Mouse (Mus musculus) hindbrain, embryonic 11.5 days (tissue): Measurements from ENCODE around the gene Zfp148. TPM values are rescaled to one million over a fixed set of nuclear protein-coding genes. Genes with fewer than 3 reads are reported as not detected.

ENCODE experiments used
- ATAC-seq: fragments of 200-750 bp; cut with Nextera tagmentation; 2 replicates; pipeline ENCODE4 v1.8.0; 2017; ENCODE audit warnings: mild to moderate bottlenecking, moderate TSS enrichment, moderate library complexity; ENCODE audit not compliant: low FRiP score
- DNase-seq: peaks from one replicate; pipeline ENCODE4 v3.0.0-alpha.2; 2015; ENCODE audit warnings: low spot score
- H3K27ac ChIP-seq: fragments of 300-500 bp; sonication (generic); 2 replicates; pipeline ENCODE4 v1.5.1; 2014; ENCODE audit warnings: mild to moderate bottlenecking, low read depth, low read length
- H3K27me3 ChIP-seq: fragments of 300-500 bp; sonication (generic); 2 replicates; pipeline ENCODE4 v1.6.1; 2014; ENCODE audit warnings: mild to moderate bottlenecking, low read length, moderate library complexity, mixed read lengths; ENCODE audit not compliant: control insufficient read depth, insufficient read depth
- H3K36me3 ChIP-seq: fragments of 300-500 bp; sonication (generic); 2 replicates; pipeline ENCODE4 v1.6.1; 2014; ENCODE audit warnings: mild to moderate bottlenecking, low read length, moderate library complexity, mixed read lengths; ENCODE audit not compliant: control insufficient read depth, insufficient read depth
- H3K4me1 ChIP-seq: fragments of 300-500 bp; sonication (generic); replicated peaks from 2 replicates; pipeline ENCODE4 v1.6.1; 2014; ENCODE audit warnings: low read length, mixed read lengths; ENCODE audit not compliant: control insufficient read depth, insufficient read depth
- H3K4me2 ChIP-seq: fragments of 300-500 bp; sonication (generic); replicated peaks from 2 replicates; pipeline ENCODE4 v1.6.1; 2014; ENCODE audit warnings: mild to moderate bottlenecking, low read depth, low read length
- H3K4me3 ChIP-seq: fragments of 300-500 bp; sonication (generic); 2 replicates; pipeline ENCODE4 v1.5.1; 2014; ENCODE audit warnings: low read depth, low read length
- H3K9ac ChIP-seq: fragments of 300-500 bp; sonication (generic); 2 replicates; pipeline ENCODE4 v1.6.1; 2014; ENCODE audit warnings: low read depth, low read length
- H3K9me3 ChIP-seq: fragments of 300-500 bp; sonication (generic); 2 replicates; pipeline ENCODE4 v1.6.1; 2016; ENCODE audit warnings: low read length; ENCODE audit not compliant: control insufficient read depth
- WGBS: fragments of 180-500 bp; shearing (Covaris S2); extraction: QIAGEN DNeasy Blood & Tissue Kit; methylation state at CpG from one replicate; pipeline ENCODE4 v1.1.7; 2014; 5-methylcytosine and 5-hydroxymethylcytosine counted together
- polyA plus RNA-seq: library from polyadenylated mRNA; unstranded; fragments of >200 nt; fragmentation: Nextera tagmentation; extraction: Ambion mirVana; gene quantifications from 2 replicates; pipeline ENCODE4 v1.2.1, GENCODE M21; 2014

Gene Zfp148
- polyA plus RNA-seq, 1 experiment from 2014 or later, result 48.8 TPM

DNA sequence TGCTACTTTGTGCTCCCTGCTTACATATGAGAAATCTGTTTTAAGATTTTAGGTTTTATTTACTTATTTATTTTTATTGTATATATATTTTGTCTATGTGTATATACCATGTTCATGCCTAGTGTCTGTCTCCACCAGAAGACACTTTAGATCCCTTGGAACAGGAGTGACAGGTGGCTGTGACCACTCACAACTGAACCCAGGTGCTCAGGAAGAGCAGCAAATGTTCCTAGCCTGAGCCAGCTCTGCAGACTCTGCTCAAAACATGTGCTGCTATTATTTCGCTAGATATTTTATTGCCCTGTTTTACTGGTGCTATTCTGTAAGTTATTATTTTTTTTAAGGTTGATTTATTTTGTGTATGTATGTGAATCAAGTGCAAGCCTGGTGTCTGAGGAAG lies 78.5 kb downstream of the Zfp148 start:
- Histone ChIP-seq H3K4me2 (no peak overlapping the region), H3K27ac (no peak overlapping the region), H3K27me3 (no peaks in the 10 kb centered on the region), H3K4me3 (no peak overlapping the region), H3K9ac (no peak overlapping the region), H3K4me1 (no peaks in the 10 kb centered on the region), H3K9me3 (no peaks in the 10 kb centered on the region), H3K36me3 (peaks cover 2% of the 10 kb centered on the region; the same call in 1 of the 2 replicates)
- DNase-seq, result no peak
- ATAC-seq, result no peak
- WGBS, result 100% methylated on average over 1 of the region's 1 CpGs

GRCm38 (mm10) chr16:33461416-33461815 lies 80.8 kb downstream of the Zfp148 start:
- no peak for DNase-seq
- H3K9me3 ChIP-seq, result no peaks in the 10 kb centered on the region
- no peak overlapping the region for H3K9ac ChIP-seq
- no peaks in the 10 kb centered on the region for H3K27me3 ChIP-seq
- 91% methylated on average over 3 of the region's 3 CpGs for WGBS
- H3K36me3 ChIP-seq, result peaks cover 2% of the 10 kb centered on the region; the same call in 1 of the 2 replicates
- no peak overlapping the region for H3K4me2 ChIP-seq
- H3K27ac ChIP-seq, result no peak overlapping the region
- ATAC-seq, result no peak
- H3K4me3 ChIP-seq, result no peak overlapping the region
- no peaks in the 10 kb centered on the region for H3K4me1 ChIP-seq

- no peak overlapping the region for H3K27ac ChIP-seq
- H3K4me1 ChIP-seq, result no peaks in the 10 kb centered on the region
- no peak overlapping the region for H3K9ac ChIP-seq
- 85% methylated on average over 4 of the region's 4 CpGs for WGBS
- 0 out of 2 replicates have a peak, but pooled peaks cover 3% of the 10 kb centered on the region for H3K36me3 ChIP-seq
- peak; percentile 47 for DNase-seq
- no peaks in the 10 kb centered on the region for H3K27me3 ChIP-seq
- H3K9me3 ChIP-seq, result no peaks in the 10 kb centered on the region
- ATAC-seq, result peak; percentile 45; the same call in 1 of the 2 replicates
- H3K4me2 ChIP-seq, result no peak overlapping the region
- H3K4me3 ChIP-seq, result no peak overlapping the region
Observed at GRCm38 (mm10) chr16:33464509-33465241, 84.0 kb downstream of the Zfp148 start.

DNA sequence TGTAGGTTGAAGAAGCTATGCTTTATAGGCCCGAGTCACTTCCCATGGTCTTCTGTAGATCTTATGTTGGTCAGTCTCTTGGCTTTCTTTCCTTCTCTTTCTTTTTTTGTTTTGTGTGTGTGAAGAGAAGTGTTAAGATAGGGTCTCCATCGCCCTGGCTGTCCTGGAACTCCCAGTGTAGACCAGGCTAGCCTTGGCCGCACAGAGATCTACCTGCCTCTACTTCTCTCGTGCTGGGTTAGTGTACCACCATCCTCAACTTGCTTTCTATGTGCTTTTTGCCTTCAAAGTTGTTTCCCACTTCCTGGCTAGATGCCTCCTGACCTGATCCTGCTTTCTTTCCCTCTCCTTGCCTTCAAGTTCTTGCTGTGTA lies 84.6 kb downstream of the Zfp148 start:
- H3K4me3 ChIP-seq, result no peak overlapping the region
- ATAC-seq (no peak), DNase-seq (no peak)
- H3K9me3 ChIP-seq, result no peaks in the 10 kb centered on the region
- WGBS, result 95% methylated on average over 4 of the region's 4 CpGs
- 0 out of 2 replicates have a peak, but pooled peaks cover 3% of the 10 kb centered on the region for H3K36me3 ChIP-seq
- no peaks in the 10 kb centered on the region for H3K4me1 ChIP-seq
- H3K9ac ChIP-seq, result no peak overlapping the region
- no peak overlapping the region for H3K4me2 ChIP-seq
- no peaks in the 10 kb centered on the region for H3K27me3 ChIP-seq
- no peak overlapping the region for H3K27ac ChIP-seq

DNA sequence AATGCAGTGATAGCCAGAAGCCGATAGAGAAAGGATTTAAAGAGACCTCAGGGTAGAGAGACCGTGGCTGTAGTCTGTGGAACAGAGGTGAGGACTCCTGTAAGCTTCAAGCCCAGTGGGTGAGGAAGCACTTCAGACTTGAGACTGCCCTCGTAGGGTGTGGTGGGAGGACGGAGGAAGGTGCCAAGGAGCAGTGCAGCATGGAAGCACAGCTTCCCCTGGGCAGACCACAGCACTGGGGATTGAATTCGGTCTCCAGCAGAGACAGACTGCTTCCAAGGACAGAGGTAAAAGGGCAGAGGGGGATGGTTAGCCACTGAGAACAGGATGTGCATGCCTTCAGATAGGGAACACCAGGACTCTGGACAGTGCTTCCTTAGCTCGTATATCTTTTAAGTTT lies 86.8 kb downstream of the Zfp148 start:
- no peak overlapping the region for H3K4me2 ChIP-seq
- no peaks in the 10 kb centered on the region for H3K4me1 ChIP-seq
- 74% methylated on average over 6 of the region's 6 CpGs for WGBS
- H3K36me3 ChIP-seq, result 0 out of 2 replicates have a peak, but pooled peaks cover 5% of the 10 kb centered on the region
- no peak overlapping the region for H3K27ac ChIP-seq
- no peak for ATAC-seq
- no peaks in the 10 kb centered on the region for H3K27me3 ChIP-seq
- no peak overlapping the region for H3K4me3 ChIP-seq
- DNase-seq, result no peak
- no peaks in the 10 kb centered on the region for H3K9me3 ChIP-seq
- no peak overlapping the region for H3K9ac ChIP-seq

- H3K9ac ChIP-seq, result no peak overlapping the region
- 0 out of 2 replicates have a peak, but pooled peaks cover 5% of the 10 kb centered on the region for H3K36me3 ChIP-seq
- DNase-seq, result no peak
- no peak overlapping the region for H3K27ac ChIP-seq
- H3K4me3 ChIP-seq, result no peak overlapping the region
- no peak for ATAC-seq
- no peaks in the 10 kb centered on the region for H3K4me1 ChIP-seq
- no peaks in the 10 kb centered on the region for H3K9me3 ChIP-seq
- no peaks in the 10 kb centered on the region for H3K27me3 ChIP-seq
- H3K4me2 ChIP-seq, result no peak overlapping the region
Observed at GRCm38 (mm10) chr16:33469973-33470372, 89.3 kb downstream of the Zfp148 start.

GRCm38 (mm10) chr16:33474381-33474780 lies 93.7 kb downstream of the Zfp148 start:
- H3K27ac ChIP-seq, result no peak overlapping the region

GRCm38 (mm10) chr16:33479926-33480325 lies 99.3 kb downstream of the Zfp148 start:
- no peak overlapping the region for H3K4me3 ChIP-seq
- 0 out of 2 replicates have a peak, but pooled peaks cover 5% of the 10 kb centered on the region for H3K36me3 ChIP-seq
- no peaks in the 10 kb centered on the region for H3K9me3 ChIP-seq
- ATAC-seq, result no peak
- H3K4me1 ChIP-seq, result no peaks in the 10 kb centered on the region
- H3K27ac ChIP-seq, result no peak overlapping the region
- no peaks in the 10 kb centered on the region for H3K27me3 ChIP-seq
- DNase-seq, result no peak
- no peak overlapping the region for H3K4me2 ChIP-seq
- no peak overlapping the region for H3K9ac ChIP-seq

More at GRCm38 (mm10) chr16:33474381-33474780, 93.7 kb downstream of the Zfp148 start:
- no peak overlapping the region for H3K4me3 ChIP-seq
- DNase-seq (no peak), ATAC-seq (no peak)
- H3K9me3 ChIP-seq, result no peaks in the 10 kb centered on the region
- no peak overlapping the region for H3K4me2 ChIP-seq
- no peaks in the 10 kb centered on the region for H3K4me1 ChIP-seq
- no peaks in the 10 kb centered on the region for H3K27me3 ChIP-seq
- WGBS, result 93% methylated on average over 6 of the region's 6 CpGs
- H3K36me3 ChIP-seq, result 0 out of 2 replicates have a peak, but pooled peaks cover 10% of the 10 kb centered on the region
- H3K9ac ChIP-seq, result no peak overlapping the region

DNA sequence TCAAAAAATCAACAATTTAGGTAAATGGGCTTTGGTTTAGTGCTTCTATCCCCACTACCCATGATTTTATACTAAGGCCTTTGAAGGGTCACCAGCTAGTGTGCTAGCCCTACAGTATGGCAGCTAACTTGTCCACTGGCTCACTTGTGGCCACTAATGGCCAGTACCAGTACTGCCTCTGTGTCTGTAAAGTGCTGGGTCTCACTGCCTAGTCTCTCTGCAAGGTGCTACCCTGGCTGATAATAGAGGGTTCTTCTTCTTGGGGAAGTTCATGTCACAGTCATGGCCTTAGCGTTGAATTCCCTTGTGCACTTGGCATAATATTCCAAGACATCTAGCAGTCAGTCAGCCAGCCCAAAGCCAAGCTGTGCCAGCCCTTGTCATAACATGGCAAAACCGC lies 100.5 kb downstream of the Zfp148 start:
- Histone ChIP-seq H3K4me2 (no peak overlapping the region), H3K9ac (no peak overlapping the region), H3K27ac (no peak overlapping the region), H3K36me3 (no peaks in the 10 kb centered on the region), H3K4me3 (no peak overlapping the region), H3K9me3 (no peaks in the 10 kb centered on the region), H3K4me1 (no peaks in the 10 kb centered on the region), H3K27me3 (no peaks in the 10 kb centered on the region)
- ATAC-seq, result no peak
- DNase-seq, result peak; percentile 33
- 93% methylated on average over 2 of the region's 2 CpGs for WGBS
